Mouse (Mus musculus): Measurements from ENCODE around the gene Galntl6.

GRCm38 (mm10) chr8:58032271-58032670 lies 880.2 kb downstream of the Galntl6 start:
- TF ChIP-seq TAL1 (IDR thresholded peaks at IDR 0.05; ENCODE audit: low read length) (no peak), GATA1 (IDR thresholded peaks at IDR 0.05; ENCODE audit: low read length) (no peak)
